Mouse (Mus musculus): ENCODE data around the gene Rpl21. TPM values are rescaled to one million over a fixed set of nuclear protein-coding genes. Genes with fewer than 3 reads are reported as not detected.
A peak's percentile ranks its signal among the peaks of the same experiment; 100 is the strongest.

Gene Rpl21
- total RNA-seq (2021) = 100 to 1,000 TPM; 103 to 126 TPM
- long read RNA-seq, experiment 1, transcript Rpl21-201 (6 exons, 1,856 nt) = minor isoform, 7 of 53 reads
- long read RNA-seq, experiment 1, transcript Rpl21-204 (2 exons, 632 nt) = major isoform, 9 of 53 reads
- long read RNA-seq, experiment 1, transcript Rpl21-203 (6 exons, 1,067 nt) = minor isoform, 8 of 53 reads
- long read RNA-seq, experiment 1, partial matches to known transcripts = 0 of 53 reads
- long read RNA-seq, experiment 1, other reads (novel, unspliced or antisense) = 29 of 53 reads
- long read RNA-seq, experiment 2, transcript Rpl21-204 (2 exons, 632 nt) = major isoform, 5 of 31 reads
- long read RNA-seq, experiment 2, transcript Rpl21-201 (6 exons, 1,856 nt) = major isoform, 5 of 31 reads
- long read RNA-seq, experiment 2, partial matches to known transcripts = 2 of 31 reads
- long read RNA-seq, experiment 2, other reads (novel, unspliced or antisense) = 16 of 31 reads

GRCm38 (mm10) chr5:146832769-146833448, at the start of gene Rpl21:
Gene Rpl21, plus strand, starts transcription at chr5:146832890.
- DNase-seq = peak; percentile 88

- DNase-seq = no peak
Observed at GRCm38 (mm10) chr5:146783300-146783699, 49.4 kb upstream of the Rpl21 start.

GRCm38 (mm10) chr5:146783891-146784290, 48.8 kb upstream of the Rpl21 start:
- no peak for DNase-seq

- DNase-seq = no peak
Observed at GRCm38 (mm10) chr5:146786123-146786522, 46.6 kb upstream of the Rpl21 start.

- no peak for DNase-seq
Observed at GRCm38 (mm10) chr5:146789413-146789812, 43.3 kb upstream of the Rpl21 start.

- DNase-seq = no peak
Observed at GRCm38 (mm10) chr5:146790944-146791343, 41.7 kb upstream of the Rpl21 start.

- no peak for DNase-seq
Observed at GRCm38 (mm10) chr5:146792140-146792791, 40.4 kb upstream of the Rpl21 start.

GRCm38 (mm10) chr5:146793630-146794083, 39.0 kb upstream of the Rpl21 start:
- DNase-seq = no peak

- no peak for DNase-seq
Observed at GRCm38 (mm10) chr5:146794084-146794852, 38.4 kb upstream of the Rpl21 start.

GRCm38 (mm10) chr5:146794853-146795252, 37.8 kb upstream of the Rpl21 start, which contains the start of gene Usp12:
Gene Usp12, minus strand, starts transcription at chr5:146795006.
- peak; percentile 98 for DNase-seq

- no peak for DNase-seq
Observed at GRCm38 (mm10) chr5:146795728-146796127, 37.0 kb upstream of the Rpl21 start.

GRCm38 (mm10) chr5:146798031-146798430, 34.7 kb upstream of the Rpl21 start:
- DNase-seq = no peak

GRCm38 (mm10) chr5:146806004-146806430, 26.7 kb upstream of the Rpl21 start:
- no peak for DNase-seq

- no peak for DNase-seq
Observed at GRCm38 (mm10) chr5:146809951-146810350, 22.7 kb upstream of the Rpl21 start.

- DNase-seq = no peak
Observed at GRCm38 (mm10) chr5:146812866-146813265, 19.8 kb upstream of the Rpl21 start.

GRCm38 (mm10) chr5:146813421-146813820, 19.3 kb upstream of the Rpl21 start:
- no peak for DNase-seq

- DNase-seq = no peak
Observed at GRCm38 (mm10) chr5:146815394-146815793, 17.3 kb upstream of the Rpl21 start.

GRCm38 (mm10) chr5:146817583-146817982, 15.1 kb upstream of the Rpl21 start:
- DNase-seq = no peak

- DNase-seq = no peak
Observed at GRCm38 (mm10) chr5:146818906-146819623, 13.6 kb upstream of the Rpl21 start.

GRCm38 (mm10) chr5:146823005-146823404, 9.7 kb upstream of the Rpl21 start:
- no peak for DNase-seq

- no peak for DNase-seq
Observed at GRCm38 (mm10) chr5:146829528-146829927, 3.2 kb upstream of the Rpl21 start.

All from gastrocnemius, postnatal 25 days (tissue).